Mouse (Mus musculus) mouse embryonic stem cell (cell line): ENCODE measurements around the gene Gm5286.
"Not testable (repeated sequence)": the region's sequence is repeated elsewhere in the genome, so short reads cannot be mapped to it uniquely, and the experiment has no call there.

Source experiments
- in situ Hi-C, 2 experiments: fragments of 300-500 bp; cut with MboI; formaldehyde crosslinking; loops; 1 replicate in 1 of 2; 3 replicates in 1 of 2; pipeline ENCODE4 v1.14.3; 2019 to 2020; ENCODE audit warnings: low sequenced_read_pairs in 2 of 2, low pct_unique_long_range_greater_than_20kb in 1 of 2, mixed read lengths in 1 of 2; ENCODE audit not compliant: unreplicated experiment in 1 of 2

Gm5286 gene

DNA sequence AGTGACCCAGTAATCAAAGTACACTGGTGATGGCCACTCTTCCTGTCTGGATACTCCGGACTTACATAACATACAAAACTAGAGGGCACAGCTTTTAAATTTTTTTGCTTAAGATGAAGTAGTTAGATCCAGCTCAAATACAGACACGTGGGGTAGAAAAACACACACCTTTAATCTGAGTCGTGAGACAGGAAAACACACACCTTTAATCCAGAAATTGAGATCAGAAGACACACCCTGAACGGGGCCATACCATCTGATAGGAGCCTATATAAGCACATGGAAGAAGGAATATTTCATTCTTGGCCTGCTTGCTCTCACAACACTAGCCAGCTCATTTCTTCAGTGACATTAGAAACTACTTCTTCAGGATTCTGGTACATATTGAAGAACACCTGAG, at the start of gene Gm5286:
Gm5286 (plus strand) TSS at position 301 of the 400 bp plus-strand sequence.
- in situ Hi-C loops = not testable (repeated sequence)

DNA sequence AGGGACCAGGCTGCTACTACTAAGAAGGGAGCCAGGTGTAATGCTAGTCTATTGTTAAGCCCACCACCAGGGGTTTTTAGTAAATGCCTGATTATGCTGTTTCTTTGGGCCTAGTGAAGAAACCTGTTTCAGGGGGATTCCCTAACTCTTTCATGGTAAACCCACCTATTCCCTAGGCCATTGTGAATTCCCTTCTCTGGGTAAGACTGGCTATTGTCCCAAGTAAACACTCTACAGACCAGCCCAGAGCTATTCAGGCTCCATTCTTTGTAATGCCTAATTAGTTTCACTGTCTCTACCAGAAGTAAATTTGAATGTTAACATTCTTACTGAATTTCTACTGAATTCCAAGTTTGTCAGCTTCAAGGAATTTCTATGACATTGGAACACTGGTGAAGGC, 29.2 kb upstream of the Gm5286 start:
- in situ Hi-C loops = not testable (repeated sequence)

DNA sequence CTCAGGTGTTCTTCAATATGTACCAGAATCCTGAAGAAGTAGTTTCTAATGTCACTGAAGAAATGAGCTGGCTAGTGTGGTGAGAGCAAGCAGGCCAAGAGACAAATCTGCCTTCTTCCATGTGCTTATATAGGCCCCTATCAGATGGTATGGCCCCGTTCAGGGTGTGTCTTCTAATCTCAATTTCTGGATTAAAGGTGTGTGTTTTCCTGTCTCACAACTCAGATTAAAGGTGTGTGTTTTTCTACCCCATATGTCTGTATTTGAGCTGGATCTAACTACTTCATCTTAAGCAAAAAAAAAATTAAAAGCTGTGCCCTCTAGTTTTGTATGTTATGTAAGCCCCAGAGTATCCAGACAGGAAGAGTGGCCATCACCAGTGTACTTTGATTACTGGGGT, 18.4 kb upstream of the Gm5286 start, which contains the start of gene Gm10696:
Gm10696 (minus strand) TSS at position 101 of the 400 bp plus-strand sequence.
- in situ Hi-C loops = not testable (repeated sequence)
